Mouse (Mus musculus) CD4-positive, CD25-positive, alpha-beta regulatory T cell, adult 2 months (primary cell): Measurements from ENCODE around the gene E2f3.

Source experiments
- DNase-seq: peaks from one replicate; pipeline ENCODE4 v3.0.0-alpha.2; 2012; ENCODE audit warnings: low read depth, low spot score

Gene E2f3

DNA sequence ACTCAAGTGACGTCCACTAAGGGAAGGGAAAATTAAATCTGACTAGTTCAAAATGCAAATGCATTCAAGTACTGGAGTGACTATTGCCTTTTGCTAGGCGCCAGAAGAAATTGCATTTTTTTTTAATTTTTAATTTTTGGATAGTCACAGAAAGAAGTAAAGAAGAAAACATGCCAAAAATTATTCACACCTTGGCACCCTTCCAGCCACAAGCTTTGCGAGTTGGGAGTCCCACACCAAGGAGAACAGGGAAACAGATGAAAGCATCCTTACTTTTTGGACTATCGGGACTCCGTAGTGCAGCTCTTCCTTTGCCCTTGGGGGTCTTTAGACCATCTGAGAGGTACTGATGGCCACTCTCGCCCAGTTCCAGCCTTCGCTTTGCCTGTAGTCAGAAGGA lies 66.0 kb downstream of the E2f3 start:
- no peak for DNase-seq

DNA sequence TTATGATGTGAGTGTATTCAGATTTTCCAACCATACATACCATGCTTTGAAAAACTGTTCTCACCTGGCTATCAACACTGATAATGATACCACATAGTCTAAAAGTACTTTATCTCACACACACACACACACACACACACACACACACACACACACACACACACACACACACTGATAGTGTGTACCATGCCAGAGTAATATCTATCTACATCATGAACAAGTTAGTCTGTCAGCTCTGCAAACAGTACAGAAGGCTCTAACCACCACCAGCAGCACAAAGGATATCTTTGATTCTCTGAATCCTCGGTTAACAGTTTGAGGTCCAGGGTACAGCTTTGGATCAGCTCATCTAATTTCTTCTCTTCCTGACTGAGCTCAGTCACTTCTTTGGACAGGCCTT lies 69.3 kb downstream of the E2f3 start:
- DNase-seq: no peak

DNA sequence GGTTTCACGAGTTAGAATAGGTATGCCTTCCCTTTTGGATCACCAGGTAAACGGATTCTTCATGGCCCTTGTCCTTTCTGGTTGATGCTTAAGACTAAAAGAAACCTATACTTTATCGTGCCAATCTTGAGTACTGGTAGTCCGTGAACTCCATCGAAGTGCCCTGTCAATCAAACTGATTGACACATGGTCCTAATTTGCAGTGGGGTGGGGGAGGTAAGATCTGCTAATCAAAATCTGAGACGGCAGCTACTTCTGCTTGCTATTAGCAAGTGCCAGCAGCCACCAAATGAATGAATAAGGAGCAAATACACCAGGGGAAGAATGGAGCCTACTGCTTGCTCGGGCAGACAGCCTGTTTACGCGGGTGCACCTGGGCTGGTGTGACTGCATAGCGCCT lies 72.3 kb downstream of the E2f3 start:
- no peak for DNase-seq

DNA sequence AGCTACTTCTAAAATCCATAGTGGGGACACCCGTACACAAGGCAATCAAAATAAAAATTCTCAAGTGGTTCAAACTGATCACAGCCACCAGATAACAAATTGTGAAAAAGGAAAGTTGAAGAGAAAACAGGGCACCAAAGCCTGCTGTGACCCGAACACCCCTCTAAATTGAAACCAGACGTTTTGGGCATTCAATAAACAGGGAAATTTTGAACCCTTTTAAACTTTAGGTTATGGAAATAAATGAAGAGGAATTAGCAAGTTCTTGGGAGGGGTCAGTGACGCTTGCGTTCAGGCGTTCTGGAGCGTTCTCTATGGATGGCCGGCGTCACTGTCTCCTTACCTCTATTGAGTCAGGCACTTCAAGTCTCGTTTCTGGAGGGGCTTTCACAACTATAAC lies 72.8 kb downstream of the E2f3 start:
- DNase-seq: no peak

DNA sequence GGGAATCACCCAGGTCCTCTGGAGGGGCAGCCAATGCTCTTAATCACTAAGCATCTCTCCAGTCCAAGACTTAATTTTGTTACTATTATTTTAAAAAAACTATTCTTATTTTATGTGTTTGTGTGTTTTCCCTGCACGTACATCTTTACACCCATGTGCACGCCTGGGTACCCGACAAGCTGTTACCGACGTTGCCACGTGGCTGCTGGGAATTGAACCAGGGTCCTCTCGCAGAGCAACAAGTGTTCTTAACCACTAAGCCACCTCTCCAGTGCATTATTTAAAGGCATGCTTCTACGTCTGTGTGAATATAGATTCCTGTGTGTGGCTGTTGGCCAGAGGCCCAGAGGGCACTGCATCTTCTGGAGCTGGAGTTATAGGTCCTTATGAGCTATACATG lies 73.6 kb downstream of the E2f3 start:
- DNase-seq: no peak

DNA sequence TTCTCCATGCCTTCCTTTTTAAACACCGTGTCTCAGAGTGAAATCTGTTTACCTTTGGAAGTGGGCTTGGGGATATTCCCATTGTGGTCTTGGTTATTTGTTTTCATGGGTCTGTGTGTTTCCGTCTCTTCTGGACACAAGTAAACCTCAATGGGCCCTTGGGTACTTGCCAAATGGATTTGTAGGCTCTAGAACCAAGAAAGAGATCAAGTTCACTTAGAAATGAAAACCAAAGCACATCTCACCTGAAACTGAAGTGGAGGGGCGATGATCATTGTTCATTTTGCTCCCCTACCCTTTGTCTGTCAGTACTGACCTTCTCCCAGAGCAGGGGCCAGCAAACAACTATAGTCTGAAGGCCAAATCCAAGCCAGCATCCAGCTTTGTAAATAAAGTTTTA lies 74.7 kb downstream of the E2f3 start:
- DNase-seq: no peak

DNA sequence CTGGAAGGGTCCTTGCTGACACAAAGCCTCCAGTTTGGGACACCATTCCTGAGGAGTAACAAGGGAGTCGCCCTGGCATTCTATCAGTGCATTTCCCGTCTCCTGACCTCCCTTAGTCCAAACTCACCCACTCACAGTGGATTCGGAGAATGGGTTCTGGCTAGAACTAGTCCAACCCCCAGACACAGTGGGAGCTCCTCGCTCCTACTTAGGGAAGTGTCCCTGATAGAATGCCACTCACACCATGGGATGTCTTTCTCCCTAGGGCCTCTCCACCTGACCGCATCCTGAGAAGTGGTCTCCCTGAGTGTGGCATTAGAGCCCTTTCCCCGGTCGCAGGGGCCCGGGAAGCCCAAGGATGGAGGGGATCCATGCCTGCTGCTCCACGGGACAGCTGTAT lies 77.4 kb downstream of the E2f3 start:
- no peak for DNase-seq

DNA sequence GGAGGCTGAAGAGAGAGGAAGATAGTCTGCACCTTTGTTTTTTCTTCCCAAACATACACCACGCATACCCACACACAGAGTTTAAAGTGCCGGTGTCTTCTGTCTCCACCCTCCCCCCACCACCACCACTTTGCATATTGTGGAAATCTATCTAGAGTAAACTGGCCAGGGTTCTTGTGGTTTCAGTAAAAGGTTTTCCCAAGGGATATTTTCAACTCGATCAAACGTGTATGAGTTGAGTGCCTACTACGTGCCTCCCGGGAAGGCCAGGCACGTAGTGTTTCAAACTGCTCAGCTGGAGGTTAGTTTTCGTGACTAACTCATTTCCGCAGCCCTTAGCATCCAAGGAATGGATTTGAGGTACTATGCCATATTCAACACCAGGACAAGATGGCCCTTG lies 77.9 kb downstream of the E2f3 start:
- DNase-seq: no peak

DNA sequence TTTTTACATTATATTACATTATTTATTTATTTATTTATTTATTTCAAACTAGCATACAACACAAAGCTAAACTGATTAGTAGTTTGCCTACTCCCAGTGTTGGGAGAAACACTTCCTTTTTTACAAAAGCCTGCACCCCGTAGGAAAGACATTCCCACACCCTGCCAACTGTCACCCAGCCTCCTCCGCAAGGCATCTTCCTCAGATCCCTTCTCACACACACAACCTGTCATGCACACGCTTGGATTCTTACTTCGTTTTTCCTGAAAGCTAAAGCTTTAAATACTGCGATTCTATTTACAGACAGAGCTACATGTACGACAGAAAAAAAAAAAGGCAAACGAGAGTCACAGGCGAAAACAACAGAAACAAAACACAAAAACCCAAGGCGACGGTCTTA lies 79.1 kb downstream of the E2f3 start:
- DNase-seq: no peak

DNA sequence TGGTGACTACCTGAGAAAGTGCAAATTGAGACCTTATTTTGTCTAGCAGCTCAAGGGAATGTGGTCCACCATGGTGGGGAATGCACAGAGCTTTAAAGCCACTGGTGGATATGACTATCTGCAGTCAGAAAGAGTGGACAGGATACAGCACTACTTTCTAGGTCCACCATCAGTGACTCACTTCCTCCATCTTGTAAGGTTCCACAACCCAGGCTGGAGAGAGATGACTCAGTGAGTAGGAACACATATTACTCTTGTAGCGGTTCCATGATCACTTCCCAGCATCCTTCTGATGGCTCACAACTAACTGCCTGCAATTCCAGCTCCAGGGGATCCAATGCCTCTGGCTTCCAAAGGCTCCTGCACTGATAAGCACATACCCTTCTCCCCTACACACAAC lies 82.5 kb downstream of the E2f3 start:
- no peak for DNase-seq

DNA sequence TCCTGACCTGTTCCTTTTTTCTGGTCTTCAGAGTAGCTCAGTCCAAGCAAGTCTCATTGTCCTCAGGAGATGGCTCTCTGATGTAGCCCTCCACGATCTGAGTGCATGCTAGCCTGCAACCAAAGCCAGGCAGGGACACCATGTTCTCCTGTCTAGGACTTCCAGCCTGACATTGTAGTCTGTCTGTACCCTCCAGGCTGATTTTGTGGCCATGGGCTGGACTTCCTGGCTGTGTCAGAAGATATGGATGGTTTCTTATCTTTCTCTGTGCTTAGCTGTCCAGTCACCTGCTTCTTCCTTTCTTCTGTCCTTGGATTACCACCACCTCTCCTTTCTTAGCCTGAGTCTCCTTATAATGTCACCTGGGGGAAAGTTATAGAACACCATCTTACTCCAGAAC lies 83.2 kb downstream of the E2f3 start:
- DNase-seq: no peak

DNA sequence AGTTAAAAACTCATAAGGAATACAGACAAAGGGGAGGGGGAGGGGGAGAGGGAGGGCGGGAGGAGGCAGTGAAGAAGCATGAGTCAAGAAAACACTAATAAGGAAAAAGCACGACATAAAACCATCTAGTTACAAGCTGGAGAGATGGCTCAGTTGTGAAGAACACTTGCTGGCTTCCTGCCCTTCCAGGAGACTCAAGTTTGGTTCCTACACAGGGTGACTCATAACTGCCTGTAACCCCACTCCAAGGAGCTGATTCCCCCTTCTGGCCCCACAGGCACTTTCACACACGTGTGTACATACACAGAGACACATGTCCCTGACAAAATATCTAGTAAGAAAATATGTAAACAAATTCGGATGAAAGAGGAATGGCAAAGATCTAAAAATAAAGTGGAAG lies 84.2 kb downstream of the E2f3 start:
- no peak for DNase-seq

DNA sequence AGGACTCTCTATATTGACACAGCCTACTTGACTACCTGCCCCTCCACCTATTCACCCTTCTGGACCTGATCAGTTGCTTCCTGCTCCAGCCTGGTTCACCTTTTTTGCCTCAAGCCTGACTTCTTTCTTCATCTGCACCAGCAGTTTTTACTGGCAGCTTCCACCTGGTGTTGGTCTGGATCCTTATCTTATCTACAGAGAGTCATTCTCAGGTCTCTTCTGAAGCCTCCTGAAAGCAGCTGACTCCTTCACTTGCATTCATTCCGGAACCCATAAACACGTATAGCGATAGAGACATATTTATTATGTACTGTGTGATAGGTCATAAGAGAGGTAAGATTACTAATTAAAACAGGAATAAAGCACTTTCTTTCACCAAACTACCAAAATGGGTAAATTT lies 119.1 kb downstream of the E2f3 start:
- no peak for DNase-seq

DNA sequence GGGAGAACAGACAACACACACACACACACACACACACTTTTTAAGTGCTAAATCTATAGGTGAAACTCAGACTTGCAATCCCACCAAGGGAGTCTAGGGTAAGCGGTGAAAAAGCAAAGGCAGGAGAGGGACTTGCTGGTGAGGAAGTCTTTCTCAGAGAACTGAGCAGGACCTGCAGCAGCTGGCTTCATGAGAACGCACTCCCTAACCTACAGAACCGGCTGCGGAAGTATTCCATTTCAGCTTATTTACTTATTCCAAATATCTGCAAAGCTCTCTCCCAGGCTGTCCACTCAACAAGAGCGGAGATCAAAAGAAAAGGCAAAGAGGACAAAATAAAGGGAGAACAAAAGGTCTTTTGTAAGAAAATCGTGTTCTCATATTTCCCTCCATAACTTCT lies 121.5 kb downstream of the E2f3 start:
- DNase-seq: no peak

DNA sequence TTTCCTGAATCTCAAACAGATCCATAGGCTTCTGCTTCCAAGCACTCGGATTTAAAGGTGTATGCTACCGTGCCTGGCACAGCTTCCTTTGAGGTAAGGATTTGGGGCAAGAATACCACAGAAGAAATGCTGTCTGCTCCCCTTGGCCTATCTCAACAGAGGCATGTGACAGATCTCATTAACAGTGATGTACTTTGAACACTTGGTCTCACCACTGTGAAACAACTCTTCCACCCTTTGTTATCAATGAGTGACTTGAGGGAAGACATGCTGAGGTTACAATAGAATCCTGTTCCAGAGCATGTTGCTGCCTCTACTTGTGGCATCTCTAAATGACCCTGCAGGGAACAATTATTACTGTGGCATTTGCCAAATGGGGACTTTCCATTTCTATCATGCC lies 125.8 kb downstream of the E2f3 start:
- no peak for DNase-seq

DNA sequence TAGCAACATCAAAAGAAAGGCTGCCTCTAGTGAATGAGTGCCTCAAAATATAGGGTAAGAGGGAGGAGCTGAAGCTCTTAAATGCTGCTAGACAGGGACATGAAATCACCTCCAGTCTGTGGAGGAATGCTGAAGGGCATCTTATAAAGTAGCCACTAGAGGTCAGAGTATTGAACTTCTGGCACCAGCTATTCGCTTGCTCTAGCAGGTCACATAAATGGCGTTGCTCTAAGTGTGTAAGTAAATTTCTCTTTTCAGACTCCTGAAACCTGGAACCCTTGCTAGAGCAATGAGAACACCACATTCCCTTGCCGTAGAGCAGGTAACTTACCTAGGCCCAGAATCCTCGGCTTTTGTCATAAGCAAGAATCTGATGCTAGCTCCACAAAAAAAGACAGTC lies 128.4 kb downstream of the E2f3 start:
- DNase-seq: peak; percentile 73
